Mouse (Mus musculus) embryonic stem cell, embryonic (primary cell): ENCODE measurements around the gene Krtap5-3.

Experiments used
- CTCF ChIA-PET, 4 experiments: fragments of 300-600 bp in 2 of 4; fragments of 350-600 bp in 2 of 4; sonication (Branson Sonifier 250); formaldehyde crosslinking; loops; one replicate each; lab custom pipeline; 2022; ENCODE audit warnings: inconsistent platforms in 2 of 4; lab: Charles Lee
- POLR2A ChIA-PET, 4 experiments: fragments of 300-600 bp in 2 of 4; fragments of 350-600 bp in 2 of 4; sonication (Branson Sonifier 250); formaldehyde crosslinking; loops; one replicate each; lab custom pipeline; 2022; ENCODE audit warnings: antibody characterized with exemption in 4 of 4, inconsistent platforms in 1 of 4; lab: Charles Lee

Gene Krtap5-3

DNA sequence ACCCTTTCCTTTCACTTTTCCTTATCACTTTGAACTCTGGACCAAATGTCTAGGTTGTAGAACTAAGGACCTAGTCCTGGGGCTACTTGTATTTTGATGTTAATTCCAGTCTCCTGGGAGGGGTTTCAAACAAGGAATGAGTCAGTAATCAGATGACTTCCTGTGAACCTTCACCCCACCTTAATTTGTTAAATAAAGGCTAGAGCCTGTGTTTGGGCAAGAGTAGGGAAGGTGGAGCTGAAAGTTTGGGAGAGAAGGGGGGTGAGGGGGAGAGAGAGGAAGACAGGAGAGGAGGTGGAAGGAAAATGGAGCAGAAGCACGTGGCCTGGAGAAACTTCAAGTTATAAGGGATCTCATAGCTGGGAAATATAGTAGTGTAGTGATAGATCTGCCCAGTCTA lies 30.4 kb downstream of the Krtap5-3 start:
- CTCF ChIA-PET: interaction anchor here in 3 of 4 experiments (0.7 to 2.0 kb wide), 7 partner anchors 18 to 476 kb away, joined by 3 to 7 read pairs (median 3); no protein-coding TSS in a partner anchor
- POLR2A ChIA-PET: interaction anchor here in 2 of 4 experiments (0.5 to 4.3 kb wide), 20 partner anchors 8 to 1545 kb away, joined by 3 to 39 read pairs (median 4); partner anchors contain the start of genes Gm7579 (in 2 of the 2) and Dusp8 (in 1 of the 2)

DNA sequence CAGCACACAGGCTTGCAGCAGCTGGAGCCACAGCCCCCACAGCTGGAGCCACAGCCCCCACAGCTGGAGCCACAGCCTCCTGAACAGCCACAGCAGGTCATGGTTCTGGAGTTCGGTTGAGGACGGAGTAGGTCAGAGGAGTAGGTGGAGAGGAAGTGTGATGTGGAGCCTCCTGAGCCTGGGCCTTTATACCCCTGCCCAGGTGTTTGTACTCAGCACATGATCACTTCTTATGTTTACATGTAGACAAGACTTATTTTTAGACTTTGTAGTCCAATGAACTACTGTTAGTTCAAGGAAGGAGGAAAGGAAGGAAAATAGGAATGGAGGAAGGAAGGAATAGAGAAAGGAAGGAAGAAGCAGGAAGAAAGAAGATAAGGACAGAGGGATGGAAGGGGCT lies 39.8 kb downstream of the Krtap5-3 start, which contains the start of gene Gm40460:
Gene Gm40460 (minus strand): TSS at position 101 of the 400 bp plus-strand sequence.
- CTCF ChIA-PET: no interaction called here
- POLR2A ChIA-PET: no interaction called here

GRCm38 (mm10) chr7:142249824-142250223 lies 48.7 kb downstream of the Krtap5-3 start:
- ChIA-PET POLR2A (interaction anchor here in 2 of 4 experiments (0.5 to 1.0 kb wide), 3 partner anchors 108 to 494 kb away, joined by 3 read pairs; no protein-coding TSS in a partner anchor), CTCF (interaction anchor here (0.6 to 2.0 kb wide), 25 partner anchors 8 to 768 kb away, joined by 3 to 28 read pairs (median 4); partner anchors contain the start of genes Gm2431 (in 2 of the 4) and Gm45337 (in 1 of the 4))
